Mouse (Mus musculus) stomach, postnatal 0 days (tissue): ENCODE data around the gene Syt17. TPM values are rescaled to one million over a fixed set of nuclear protein-coding genes. Genes with fewer than 3 reads are reported as not detected.

Source experiments
- ATAC-seq: fragments of 200-750 bp; cut with Nextera tagmentation; 2 replicates; pipeline ENCODE4 v1.8.0; 2017; ENCODE audit not compliant: low FRiP score, low TSS enrichment
- DNase-seq: peaks from one replicate; pipeline ENCODE4 v3.0.0-alpha.2; 2016; ENCODE audit warnings: low spot score
- H3K27ac ChIP-seq: fragments of 300-500 bp; sonication (generic); replicated peaks from 2 replicates; pipeline ENCODE4 v1.5.1; 2014; ENCODE audit warnings: mild to moderate bottlenecking, control low read depth
- H3K27me3 ChIP-seq: fragments of 300-500 bp; sonication (generic); 2 replicates; pipeline ENCODE4 v1.6.1; 2014; ENCODE audit warnings: low read length; ENCODE audit not compliant: control insufficient read depth, insufficient read depth
- H3K36me3 ChIP-seq: fragments of 300-500 bp; sonication (generic); 2 replicates; pipeline ENCODE4 v1.6.1; 2014; ENCODE audit warnings: low read length, mixed read lengths; ENCODE audit not compliant: control insufficient read depth, insufficient read depth
- H3K4me1 ChIP-seq: fragments of 300-500 bp; sonication (generic); replicated peaks from 2 replicates; pipeline ENCODE4 v1.6.1; 2014; ENCODE audit warnings: antibody characterized with exemption; ENCODE audit not compliant: control insufficient read depth, insufficient read depth
- H3K4me2 ChIP-seq: fragments of 300-500 bp; sonication (generic); replicated peaks from 2 replicates; pipeline ENCODE4 v1.6.1; 2014; ENCODE audit warnings: low read depth, mild to moderate bottlenecking, control low read depth, moderate library complexity
- H3K4me3 ChIP-seq: fragments of 300-500 bp; sonication (generic); 2 replicates; pipeline ENCODE4 v1.5.1; 2014; ENCODE audit warnings: low read depth, low read length, control low read depth
- H3K9ac ChIP-seq: fragments of 300-500 bp; sonication (generic); 2 replicates; pipeline ENCODE4 v1.6.1; 2014; ENCODE audit warnings: mild to moderate bottlenecking, low read length, control low read depth, mixed read lengths
- H3K9me3 ChIP-seq: fragments of 300-500 bp; sonication (generic); 2 replicates; pipeline ENCODE4 v1.6.1; 2016; ENCODE audit warnings: low read length; ENCODE audit not compliant: control insufficient read depth
- CTCF ChIP-seq: IDR thresholded peaks from 2 replicates; pipeline ENCODE4 v1.5.1; 2016; ENCODE audit warnings: antibody characterized with exemption, low read depth, mild to moderate bottlenecking, moderate library complexity
- EP300 ChIP-seq: optimal IDR thresholded peaks from 2 replicates; pipeline ENCODE3; 2016; ENCODE audit warnings: antibody characterized with exemption
- WGBS: fragments of 180-500 bp; shearing (Covaris S2); extraction: QIAGEN DNeasy Blood & Tissue Kit; methylation state at CpG from one replicate; pipeline ENCODE4 v1.1.7; 2014; 5-methylcytosine and 5-hydroxymethylcytosine counted together
- polyA plus RNA-seq: library from polyadenylated mRNA; unstranded; fragments of >200 nt; fragmentation: Nextera tagmentation; extraction: Ambion mirVana; gene quantifications from 2 replicates; pipeline ENCODE4 v1.2.1, GENCODE M21; 2015

Gene Syt17
- polyA plus RNA-seq, 1 experiment from 2014 or later, result 3.3 TPM

GRCm38 (mm10) chr7:118402576-118403022 is 45.4 kb downstream of the Syt17 start:
- no peaks in the 10 kb centered on the region for H3K9me3 ChIP-seq
- no peak overlapping the region for H3K4me2 ChIP-seq
- no peaks in the 10 kb centered on the region for H3K4me1 ChIP-seq
- H3K27me3 ChIP-seq, result no peaks in the 10 kb centered on the region
- TF ChIP-seq EP300 (no peak), CTCF (no peak)
- no peak overlapping the region for H3K4me3 ChIP-seq
- H3K27ac ChIP-seq, result no peak overlapping the region
- no peak overlapping the region for H3K9ac ChIP-seq
- DNase-seq, result no peak
- no peak for ATAC-seq
- no peaks in the 10 kb centered on the region for H3K36me3 ChIP-seq
- WGBS, result 63% methylated on average over 3 of the region's 3 CpGs

DNA sequence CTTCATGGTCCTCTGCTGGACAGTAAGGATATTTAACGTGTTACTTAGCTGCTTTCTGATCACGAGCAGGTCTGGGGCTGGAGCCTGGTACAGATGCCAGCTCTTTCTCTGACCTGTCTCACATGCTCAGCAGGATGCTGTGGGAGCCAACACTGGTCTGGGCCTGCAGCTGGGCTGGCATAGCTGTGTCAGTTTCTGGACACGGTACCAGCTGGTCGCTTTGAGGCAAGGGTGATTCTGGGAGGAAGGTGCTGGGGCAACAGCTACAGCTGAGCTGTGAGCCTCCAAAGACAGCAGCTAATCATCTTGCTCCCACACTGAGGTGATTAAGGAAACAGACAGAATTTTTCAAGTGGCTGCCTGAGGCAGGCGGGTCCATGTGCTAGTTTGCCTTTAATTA is 46.1 kb downstream of the Syt17 start:
- Histone ChIP-seq H3K4me3 (no peak overlapping the region), H3K4me1 (no peaks in the 10 kb centered on the region), H3K9me3 (no peaks in the 10 kb centered on the region), H3K27me3 (no peaks in the 10 kb centered on the region), H3K27ac (no peak overlapping the region), H3K4me2 (no peak overlapping the region), H3K9ac (no peak overlapping the region), H3K36me3 (no peaks in the 10 kb centered on the region)
- no peak for TF ChIP-seq CTCF
- no peak for TF ChIP-seq EP300
- no peak for ATAC-seq
- DNase-seq, result no peak
- WGBS, result 70% methylated on average over 5 of the region's 5 CpGs

- Histone ChIP-seq H3K4me3 (no peak overlapping the region), H3K9me3 (no peaks in the 10 kb centered on the region), H3K27ac (no peak overlapping the region), H3K27me3 (no peaks in the 10 kb centered on the region), H3K4me1 (no peaks in the 10 kb centered on the region), H3K36me3 (no peaks in the 10 kb centered on the region), H3K4me2 (no peak overlapping the region), H3K9ac (no peak overlapping the region)
- TF ChIP-seq EP300 (no peak), CTCF (no peak)
- DNase-seq (no peak), ATAC-seq (no peak)
- 81% methylated on average over 9 of the region's 9 CpGs for WGBS
Observed at GRCm38 (mm10) chr7:118399764-118400163, 48.3 kb downstream of the Syt17 start.

DNA sequence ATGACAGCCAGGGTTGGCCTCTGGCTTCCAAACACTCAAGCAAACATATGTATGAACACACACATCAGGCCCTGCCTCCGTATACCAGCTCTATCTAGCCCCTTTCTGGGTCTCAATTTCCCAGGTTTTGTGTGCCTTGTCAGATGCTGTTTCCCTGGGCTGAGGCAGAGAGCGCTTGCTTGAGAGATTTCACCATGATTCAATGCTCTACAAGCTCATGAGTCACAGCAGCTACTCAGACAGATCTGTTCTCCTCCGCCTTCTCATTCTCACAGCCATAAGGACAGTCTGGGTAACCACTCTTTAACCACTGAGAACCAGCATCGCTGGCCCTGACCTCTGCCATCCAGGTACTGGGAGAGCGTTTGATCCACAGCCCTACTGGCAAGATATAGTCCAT is 57.3 kb downstream of the Syt17 start:
- H3K4me1 ChIP-seq, result no peaks in the 10 kb centered on the region
- no peak overlapping the region for H3K9ac ChIP-seq
- no peak for ATAC-seq
- no peaks in the 10 kb centered on the region for H3K27me3 ChIP-seq
- no peak for DNase-seq
- no peaks in the 10 kb centered on the region for H3K36me3 ChIP-seq
- no peak overlapping the region for H3K27ac ChIP-seq
- 82% methylated on average over 5 of the region's 5 CpGs for WGBS
- TF ChIP-seq EP300, result no peak
- no peak for TF ChIP-seq CTCF
- H3K4me3 ChIP-seq, result no peak overlapping the region
- no peaks in the 10 kb centered on the region for H3K9me3 ChIP-seq
- no peak overlapping the region for H3K4me2 ChIP-seq

DNA sequence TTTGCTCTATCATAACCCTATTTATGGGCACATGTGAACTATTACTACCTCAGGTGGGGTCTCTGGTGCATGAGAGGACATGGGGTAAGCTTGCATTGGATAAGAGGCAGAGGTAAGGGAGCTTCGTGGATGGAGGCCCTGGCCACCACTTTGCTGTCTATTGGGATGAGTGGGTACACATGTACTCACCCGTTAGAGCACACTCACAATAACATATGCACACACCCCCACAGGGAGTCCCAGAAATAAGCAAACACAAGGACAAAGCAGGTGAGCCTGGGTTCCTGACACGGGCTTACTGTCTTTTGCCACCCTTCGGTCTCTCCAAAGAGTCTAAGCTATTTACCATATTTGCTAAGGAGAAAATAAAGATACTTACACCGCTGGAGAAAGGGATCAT is 67.0 kb downstream of the Syt17 start:
- no peaks in the 10 kb centered on the region for H3K9me3 ChIP-seq
- no peaks in the 10 kb centered on the region for H3K27me3 ChIP-seq
- no peak overlapping the region for H3K4me2 ChIP-seq
- WGBS, result 86% methylated on average over 5 of the region's 5 CpGs
- no peaks in the 10 kb centered on the region for H3K4me1 ChIP-seq
- no peak overlapping the region for H3K4me3 ChIP-seq
- no peak overlapping the region for H3K27ac ChIP-seq
- ATAC-seq, result no peak
- no peak for TF ChIP-seq EP300
- no peak for TF ChIP-seq CTCF
- no peak for DNase-seq
- no peak overlapping the region for H3K9ac ChIP-seq
- H3K36me3 ChIP-seq, result no peaks in the 10 kb centered on the region

- Histone ChIP-seq H3K9me3 (no peaks in the 10 kb centered on the region), H3K4me3 (no peak overlapping the region), H3K36me3 (no peaks in the 10 kb centered on the region), H3K27me3 (no peaks in the 10 kb centered on the region), H3K27ac (no peak overlapping the region), H3K9ac (no peak overlapping the region), H3K4me2 (no peak overlapping the region), H3K4me1 (no peaks in the 10 kb centered on the region)
- TF ChIP-seq CTCF (no peak), EP300 (no peak)
- ATAC-seq, result no peak
- DNase-seq, result no peak
- WGBS, result 74% methylated on average over 3 of the region's 3 CpGs
Observed at GRCm38 (mm10) chr7:118380056-118380455, 68.0 kb downstream of the Syt17 start.
